Mouse (Mus musculus) skeletal muscle tissue, adult 2 months (tissue): Measurements from ENCODE around the gene Dgke.
"Not testable (repeated sequence)": the region's sequence is repeated elsewhere in the genome, so short reads cannot be mapped to it uniquely, and the experiment has no call there.

Experiments
- DNase-seq: peaks from one replicate; pipeline ENCODE4 v3.0.0-alpha.2; 2012; ENCODE audit warnings: low read depth, low spot score

Gene Dgke

GRCm38 (mm10) chr11:89066750-89067149 is at the start of gene Dgke:
Gene Dgke, minus strand, starts transcription at chr11:89066850.
- no peak for DNase-seq

GRCm38 (mm10) chr11:89107180-89107807 is 40.6 kb upstream of the Dgke start:
- no peak for DNase-seq

GRCm38 (mm10) chr11:89105823-89106222 is 39.2 kb upstream of the Dgke start:
- DNase-seq: no peak

- peak; percentile 34 for DNase-seq
Measured at GRCm38 (mm10) chr11:89105211-89105610, 38.6 kb upstream of the Dgke start.

GRCm38 (mm10) chr11:89103166-89103565 is 36.5 kb upstream of the Dgke start:
- peak; percentile 92 for DNase-seq

- peak; percentile 82 for DNase-seq
Measured at GRCm38 (mm10) chr11:89100826-89101321, 34.2 kb upstream of the Dgke start.

- DNase-seq: peak; percentile 83
Measured at GRCm38 (mm10) chr11:89100403-89100802, 33.8 kb upstream of the Dgke start.

GRCm38 (mm10) chr11:89098930-89099329 is 32.3 kb upstream of the Dgke start:
- DNase-seq: no peak

- peak; percentile 92 for DNase-seq
Measured at GRCm38 (mm10) chr11:89098083-89098835, 31.6 kb upstream of the Dgke start.

- DNase-seq: not testable (repeated sequence)
Measured at GRCm38 (mm10) chr11:89097292-89097691, 30.6 kb upstream of the Dgke start.

GRCm38 (mm10) chr11:89095306-89095705 is 28.7 kb upstream of the Dgke start:
- DNase-seq: no peak

GRCm38 (mm10) chr11:89092714-89093113 is 26.1 kb upstream of the Dgke start:
- no peak for DNase-seq

GRCm38 (mm10) chr11:89090359-89090758 is 23.7 kb upstream of the Dgke start:
- not testable (repeated sequence) for DNase-seq

GRCm38 (mm10) chr11:89088754-89089153 is 22.1 kb upstream of the Dgke start:
- DNase-seq: no peak

GRCm38 (mm10) chr11:89086208-89086809 is 19.7 kb upstream of the Dgke start:
- no peak for DNase-seq

- no peak for DNase-seq
Measured at GRCm38 (mm10) chr11:89084601-89085000, 18.0 kb upstream of the Dgke start.

- DNase-seq: not testable (repeated sequence)
Measured at GRCm38 (mm10) chr11:89082691-89083090, 16.0 kb upstream of the Dgke start.

- DNase-seq: not testable (repeated sequence)
Measured at GRCm38 (mm10) chr11:89081906-89082305, 15.3 kb upstream of the Dgke start.

- DNase-seq: no peak
Measured at GRCm38 (mm10) chr11:89078996-89079680, 12.5 kb upstream of the Dgke start.

- no peak for DNase-seq
Measured at GRCm38 (mm10) chr11:89078305-89078704, 11.7 kb upstream of the Dgke start.

GRCm38 (mm10) chr11:89077601-89078000 is 11.0 kb upstream of the Dgke start:
- no peak for DNase-seq

- no peak for DNase-seq
Measured at GRCm38 (mm10) chr11:89076370-89076821, 9.7 kb upstream of the Dgke start.
